24 mouse cellular contexts compared by ENCODE assay signal in the genomic region with DNA sequence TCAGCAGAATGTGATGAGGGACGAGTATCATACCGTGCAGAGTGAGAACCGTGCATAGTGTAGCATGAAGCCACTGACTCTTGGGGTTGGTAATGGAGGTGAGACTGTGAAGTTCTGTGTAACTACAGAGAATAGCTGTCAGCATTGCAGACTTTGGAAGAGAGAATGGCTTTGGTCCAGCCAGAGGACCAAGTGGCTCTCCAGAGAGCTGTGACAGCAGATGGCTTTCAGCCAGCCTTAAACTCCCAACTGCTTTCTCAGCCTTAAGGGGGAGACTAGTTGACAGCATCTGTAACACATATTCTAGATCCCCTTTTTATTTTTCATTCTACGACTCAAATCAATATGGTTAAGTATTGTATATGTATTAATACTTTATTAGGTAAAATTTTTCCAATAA.
DNase-seq lines count a peak whose midpoint lies in the region; ATAC-seq lines count a peak whose summit lies in the region.
"Had no signal": no experiment of that assay in that cellular context is flagged by ENCODE, and none has a peak within 500 bp of the region (broad histone marks: within the 10 kb centered on the region; RNA-seq: fewer than 3 reads in every experiment).

No protein-coding gene starts in this region.

- WGBS in kidney, embryonic 16.5 days, result 79% methylated on average over 4 of the region's 4 CpGs

- no peak overlapping the region for H3K4me2 ChIP-seq in kidney, embryonic 16.5 days (replicated peaks; ENCODE audit: low read depth, low read length)
- H3K4me2 ChIP-seq: heart, embryonic 15.5 days; hindbrain, embryonic 14.5 days had no signal

- H3K9ac ChIP-seq in kidney, embryonic 16.5 days (replicated peaks; ENCODE audit: low read length), result no peak overlapping the region
- H3K9ac ChIP-seq: heart, embryonic 15.5 days; hindbrain, embryonic 14.5 days had no signal

- H3K27ac ChIP-seq in kidney, embryonic 16.5 days (ENCODE audit: low read length), result no peak overlapping the region
- H3K27ac ChIP-seq: embryonic facial prominence, embryonic 10.5 days; heart, embryonic 10.5 days; heart, embryonic 15.5 days; hindbrain, embryonic 10.5 days; hindbrain, embryonic 14.5 days had no signal

- H3K4me3 ChIP-seq in kidney, embryonic 16.5 days (ENCODE audit: low read length), result no peak overlapping the region
- H3K4me3 ChIP-seq: embryonic facial prominence, embryonic 10.5 days; heart, embryonic 10.5 days; heart, embryonic 15.5 days; hindbrain, embryonic 10.5 days had no signal

- H3K4me1 ChIP-seq in kidney, embryonic 16.5 days (ENCODE audit: insufficient read depth, low read length), result no peaks in the 10 kb centered on the region
- H3K4me1 ChIP-seq: embryonic facial prominence, embryonic 10.5 days; heart, embryonic 10.5 days; heart, embryonic 15.5 days; hindbrain, embryonic 10.5 days had no signal

- no peaks in the 10 kb centered on the region for H3K9me3 ChIP-seq in kidney, embryonic 16.5 days (ENCODE audit: low read length)
- H3K9me3 ChIP-seq: embryonic facial prominence, embryonic 10.5 days; heart, embryonic 10.5 days; heart, embryonic 15.5 days; hindbrain, embryonic 10.5 days had no signal

- H3K36me3 ChIP-seq in kidney, embryonic 16.5 days (ENCODE audit: insufficient read depth, low read length), result no peaks in the 10 kb centered on the region
- H3K36me3 ChIP-seq: embryonic facial prominence, embryonic 10.5 days; G1E; heart, embryonic 10.5 days; heart, embryonic 15.5 days; hindbrain, embryonic 10.5 days had no signal

- no peaks in the 10 kb centered on the region for H3K27me3 ChIP-seq in kidney, embryonic 16.5 days (ENCODE audit: insufficient read depth, low read length)
- H3K27me3 ChIP-seq: heart, embryonic 15.5 days had no signal

- no peak for ATAC-seq in kidney, embryonic 16.5 days (ENCODE audit: low FRiP score, low TSS enrichment)
- ATAC-seq: CD4-positive, CD25-positive, alpha-beta regulatory T cell, adult 4 months; forebrain, embryonic 14.5 days; inflammation-experienced regulatory T-cells, adult 6 months; intestine, postnatal 0 days had no signal

- DNase-seq in adrenal gland, postnatal 10 days, result peak; percentile 23
- no peak for DNase-seq in adrenal gland, adult 8-10 months
- peak; percentile 24 to 26 for DNase-seq in cerebellum, postnatal 14 days
- no peak for DNase-seq in cerebellum, postnatal 36 days
- peak; percentile 3 for DNase-seq in kidney, postnatal 10 days
- peak; percentile 22 to 25 for DNase-seq in right cerebral cortex, postnatal 10 days (ENCODE audit: low spot score in 2 of 2)
- DNase-seq in right cerebral cortex, postnatal 4 days, result no peak
- DNase-seq: adrenal gland, postnatal 25 days; B cell, adult 2 months; cerebellum, adult 8-10 months; gastrocnemius, postnatal 36 days; heart, adult 18-20 months; heart, postnatal 14 days had no signal

Comparison
In these comparisons a context has a peak if more than half of its experiments do, and no peak if none do; other contexts are left out.
1. DNase-seq: peak in adrenal gland, postnatal 10 days (single experiment), cerebellum, postnatal 14 days (2 of 2), kidney, postnatal 10 days (single experiment) and right cerebral cortex, postnatal 10 days (2 of 2); none in adrenal gland, adult 8-10 months (single experiment), cerebellum, postnatal 36 days (0 of 2) and right cerebral cortex, postnatal 4 days (single experiment).